Mouse (Mus musculus): Measurements from ENCODE around the gene Aldh2. TPM values are rescaled to one million over a fixed set of nuclear protein-coding genes. Genes with fewer than 3 reads are reported as not detected.

Gene Aldh2
- polyA plus RNA-seq, 1 experiment from 2014 or later = 71.8 TPM

- Histone ChIP-seq H3K9ac (no peak overlapping the region), H3K27me3 (replicated peaks) (no peaks in the 10 kb centered on the region), H3K4me3 (no peak overlapping the region), H3K4me1 (peaks cover 7% of the 10 kb centered on the region; the same call in 1 of the 2 replicates), H3K27ac (replicated peaks) (no peak overlapping the region), H3K4me2 (no peak overlapping the region), H3K36me3 (peaks cover 50% of the 10 kb centered on the region), H3K9me3 (no peaks in the 10 kb centered on the region)
- 88% methylated on average over 11 of the region's 11 CpGs for WGBS
- no peak for ATAC-seq (ENCODE audit: extremely low read depth, insufficient number of reproducible peaks, low FRiP score, low TSS enrichment)
These were observed 17.8 kb downstream of the Aldh2 start for GRCm38 (mm10) chr5:121575867-121576266.

- peaks cover 40% of the 10 kb centered on the region for H3K36me3 ChIP-seq
- no peak overlapping the region for H3K9ac ChIP-seq
- H3K27ac ChIP-seq (replicated peaks) = no peak overlapping the region
- ATAC-seq (ENCODE audit: extremely low read depth, insufficient number of reproducible peaks, low FRiP score, low TSS enrichment) = no peak
- peaks cover 10% of the 10 kb centered on the region; the same call in 1 of the 2 replicates for H3K4me1 ChIP-seq
- no peaks in the 10 kb centered on the region for H3K27me3 ChIP-seq (replicated peaks)
- no peaks in the 10 kb centered on the region for H3K9me3 ChIP-seq
- H3K4me3 ChIP-seq = no peak overlapping the region
- 89% methylated on average over 13 of the region's 13 CpGs for WGBS
- no peak overlapping the region for H3K4me2 ChIP-seq
These were observed 19.5 kb downstream of the Aldh2 start for GRCm38 (mm10) chr5:121574145-121574544.

- whole genome bisulfite sequencing = 63% methylated on average over 1 of the region's 1 CpGs
- Histone ChIP-seq H3K9me3 (no peaks in the 10 kb centered on the region), H3K36me3 (peaks cover 27% of the 10 kb centered on the region), H3K9ac (no peak overlapping the region), H3K27me3 (replicated peaks) (no peaks in the 10 kb centered on the region), H3K4me1 (peaks cover 21% of the 10 kb centered on the region), H3K4me3 (no peak overlapping the region), H3K4me2 (no peak overlapping the region), H3K27ac (replicated peaks) (no peak overlapping the region)
- no peak for ATAC-seq (ENCODE audit: extremely low read depth, insufficient number of reproducible peaks, low FRiP score, low TSS enrichment)
These were observed 22.8 kb downstream of the Aldh2 start for GRCm38 (mm10) chr5:121570787-121571186.

- Histone ChIP-seq H3K36me3 (peaks cover 23% of the 10 kb centered on the region), H3K27me3 (replicated peaks) (no peaks in the 10 kb centered on the region), H3K9ac (no peak overlapping the region), H3K4me2 (no peak overlapping the region), H3K4me3 (no peak overlapping the region), H3K9me3 (no peaks in the 10 kb centered on the region), H3K4me1 (peaks cover 21% of the 10 kb centered on the region), H3K27ac (replicated peaks) (no peak overlapping the region)
- WGBS = 69% methylated on average over 9 of the region's 9 CpGs
- no peak for ATAC-seq (ENCODE audit: extremely low read depth, insufficient number of reproducible peaks, low FRiP score, low TSS enrichment)
These were observed 23.7 kb downstream of the Aldh2 start for GRCm38 (mm10) chr5:121569881-121570420.

GRCm38 (mm10) chr5:121566035-121566681, 27.5 kb downstream of the Aldh2 start:
- Histone ChIP-seq H3K27me3 (replicated peaks) (no peaks in the 10 kb centered on the region), H3K4me3 (no peak overlapping the region), H3K9ac (no peak overlapping the region), H3K4me1 (peaks cover 22% of the 10 kb centered on the region), H3K36me3 (peaks cover 8% of the 10 kb centered on the region), H3K4me2 (no peak overlapping the region), H3K9me3 (no peaks in the 10 kb centered on the region), H3K27ac (replicated peaks) (no peak overlapping the region)
- 84% methylated on average over 16 of the region's 16 CpGs for WGBS
- no peak for ATAC-seq (ENCODE audit: extremely low read depth, insufficient number of reproducible peaks, low FRiP score, low TSS enrichment)

GRCm38 (mm10) chr5:121564468-121564895, 29.1 kb downstream of the Aldh2 start:
- Histone ChIP-seq H3K36me3 (peaks cover 2% of the 10 kb centered on the region; the same call in 1 of the 2 replicates), H3K9me3 (no peaks in the 10 kb centered on the region), H3K4me1 (peaks cover 16% of the 10 kb centered on the region), H3K4me3 (peak overlapping the region; percentile 27), H3K4me2 (peak overlapping the region; percentile 60), H3K27ac (replicated peaks) (no peak overlapping the region), H3K9ac (peak overlapping the region; percentile 58; the same call in 1 of the 2 replicates), H3K27me3 (replicated peaks) (no peaks in the 10 kb centered on the region)
- ATAC-seq (ENCODE audit: extremely low read depth, insufficient number of reproducible peaks, low FRiP score, low TSS enrichment) = no peak
- 9% methylated on average over 11 of the region's 11 CpGs for WGBS

GRCm38 (mm10) chr5:121562436-121562835, 31.2 kb downstream of the Aldh2 start:
- Histone ChIP-seq H3K4me2 (no peak overlapping the region), H3K9ac (no peak overlapping the region), H3K36me3 (peaks cover 2% of the 10 kb centered on the region; the same call in 1 of the 2 replicates), H3K9me3 (no peaks in the 10 kb centered on the region), H3K27ac (replicated peaks) (no peak overlapping the region), H3K4me1 (peaks cover 15% of the 10 kb centered on the region), H3K27me3 (replicated peaks) (no peaks in the 10 kb centered on the region), H3K4me3 (no peak overlapping the region)
- WGBS = 77% methylated on average over 3 of the region's 3 CpGs
- ATAC-seq (ENCODE audit: extremely low read depth, insufficient number of reproducible peaks, low FRiP score, low TSS enrichment) = no peak

- H3K9ac ChIP-seq = no peak overlapping the region
- no peaks in the 10 kb centered on the region for H3K36me3 ChIP-seq
- no peaks in the 10 kb centered on the region for H3K9me3 ChIP-seq
- 73% methylated on average over 7 of the region's 7 CpGs for WGBS
- peaks cover 13% of the 10 kb centered on the region for H3K4me1 ChIP-seq
- no peaks in the 10 kb centered on the region for H3K27me3 ChIP-seq (replicated peaks)
- no peak overlapping the region for H3K4me2 ChIP-seq
- no peak for ATAC-seq (ENCODE audit: extremely low read depth, insufficient number of reproducible peaks, low FRiP score, low TSS enrichment)
- H3K4me3 ChIP-seq = no peak overlapping the region
- H3K27ac ChIP-seq (replicated peaks) = no peak overlapping the region
These were observed 44.4 kb downstream of the Aldh2 start for GRCm38 (mm10) chr5:121549196-121549595.

GRCm38 (mm10) chr5:121547084-121547483, 46.5 kb downstream of the Aldh2 start:
- Histone ChIP-seq H3K27ac (replicated peaks) (no peak overlapping the region), H3K9ac (no peak overlapping the region), H3K9me3 (no peaks in the 10 kb centered on the region), H3K27me3 (replicated peaks) (no peaks in the 10 kb centered on the region), H3K4me1 (peaks cover 32% of the 10 kb centered on the region), H3K36me3 (no peaks in the 10 kb centered on the region), H3K4me2 (no peak overlapping the region), H3K4me3 (no peak overlapping the region)
- no peak for ATAC-seq (ENCODE audit: extremely low read depth, insufficient number of reproducible peaks, low FRiP score, low TSS enrichment)
- 89% methylated on average over 3 of the region's 3 CpGs for WGBS

GRCm38 (mm10) chr5:121546530-121546895, 47.1 kb downstream of the Aldh2 start:
- H3K27me3 ChIP-seq (replicated peaks) = no peaks in the 10 kb centered on the region
- 32% methylated on average over 6 of the region's 6 CpGs for WGBS
- ATAC-seq (ENCODE audit: extremely low read depth, insufficient number of reproducible peaks, low FRiP score, low TSS enrichment) = no peak
- H3K9me3 ChIP-seq = no peaks in the 10 kb centered on the region
- H3K36me3 ChIP-seq = no peaks in the 10 kb centered on the region
- peak overlapping the region; percentile 100 for H3K4me3 ChIP-seq
- H3K4me2 ChIP-seq = peak overlapping the region; percentile 97
- peak overlapping the region; percentile 90 for H3K27ac ChIP-seq (replicated peaks)
- peak overlapping the region; percentile 98 for H3K9ac ChIP-seq
- peaks cover 32% of the 10 kb centered on the region for H3K4me1 ChIP-seq

GRCm38 (mm10) chr5:121545793-121546529, 47.7 kb downstream of the Aldh2 start, which contains the start of gene Mapkapk5:
Gene Mapkapk5, minus strand, starts transcription at chr5:121545905.
- H3K4me1 ChIP-seq = peaks cover 32% of the 10 kb centered on the region
- H3K9ac ChIP-seq = peak within 1 kb of the TSS; percentile 98
- no peaks in the 10 kb centered on the region for H3K9me3 ChIP-seq
- peak within 1 kb of the TSS; percentile 97 for H3K4me2 ChIP-seq
- no peaks in the 10 kb centered on the region for H3K27me3 ChIP-seq (replicated peaks)
- peak within 1 kb of the TSS; percentile 100 for H3K4me3 ChIP-seq
- H3K27ac ChIP-seq (replicated peaks) = peak within 1 kb of the TSS; percentile 90
- 2% methylated on average over 55 of the region's 55 CpGs for WGBS
- no peaks in the 10 kb centered on the region for H3K36me3 ChIP-seq
- peak; percentile 90 for ATAC-seq (ENCODE audit: extremely low read depth, insufficient number of reproducible peaks, low FRiP score, low TSS enrichment)

Measured in heart, embryonic 13.5 days (tissue).